Mouse (Mus musculus): Measurements from ENCODE around the gene Tas2r143. TPM values are rescaled to one million over a fixed set of nuclear protein-coding genes. Genes with fewer than 3 reads are reported as not detected.

Gene Tas2r143
- polyA plus RNA-seq, 2 experiments from 2014 or later: not detected

DNA sequence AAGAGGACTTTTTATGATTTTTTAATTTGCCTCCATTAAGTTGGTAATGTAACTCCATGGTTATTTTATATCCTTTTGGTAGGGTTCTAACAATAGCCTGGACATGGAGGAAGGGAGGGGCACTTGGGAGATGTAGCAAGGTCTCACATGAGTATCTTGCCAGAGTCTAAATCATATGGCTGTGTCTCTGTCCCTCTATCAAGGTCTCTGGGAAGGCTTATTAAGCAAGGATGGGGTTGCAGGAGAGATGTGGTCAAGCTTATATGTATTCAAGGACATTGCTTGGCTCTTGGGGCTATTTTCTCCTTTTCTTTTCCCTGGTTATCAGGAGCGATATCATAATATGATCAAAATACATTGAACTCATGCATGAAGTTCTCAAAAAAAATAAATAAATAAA is 1.0 kb upstream of the Tas2r143 start:
- no peak for ATAC-seq

DNA sequence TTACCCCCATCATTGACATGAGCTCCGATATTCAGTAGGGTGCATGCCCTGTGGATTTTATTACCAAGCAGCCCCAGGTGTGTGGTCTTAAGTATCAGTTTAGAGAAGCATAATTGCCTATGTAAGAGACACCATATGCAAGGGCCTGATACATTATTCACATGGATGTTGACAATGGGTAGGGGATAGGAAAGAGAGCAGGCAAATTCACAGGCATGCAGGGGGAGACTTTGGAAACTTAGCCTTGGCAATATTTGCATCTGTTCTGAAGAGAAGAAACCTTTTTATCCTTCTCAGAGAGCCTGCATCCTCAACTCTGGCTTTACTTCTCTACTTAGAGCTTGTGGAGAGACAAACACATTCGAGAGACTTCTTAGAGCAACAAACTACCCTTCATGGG is 5.1 kb downstream of the Tas2r143 start, which contains the start of gene Tas2r135:
Gene Tas2r135, plus strand, starts transcription at position 301 of the 400 bp plus-strand sequence.
- ATAC-seq: no peak

DNA sequence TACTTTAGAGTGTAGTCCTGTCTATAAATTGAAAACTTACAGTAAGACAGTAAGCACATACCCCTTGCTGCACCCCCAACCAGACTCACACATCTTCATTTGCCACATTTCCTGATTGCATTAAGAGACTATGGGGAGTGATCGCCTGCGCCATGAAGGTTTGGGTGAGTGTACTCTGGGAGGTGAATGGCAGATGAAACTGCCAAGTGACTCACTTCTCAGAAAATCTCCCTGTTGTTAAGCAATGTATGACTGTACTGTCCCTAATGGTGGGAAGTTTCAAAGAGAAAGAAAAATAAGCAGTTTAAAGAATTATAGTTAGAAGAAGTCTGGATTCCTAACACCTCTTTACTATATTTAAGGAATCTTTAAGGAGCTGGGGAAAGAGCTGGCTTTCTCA is 19.4 kb downstream of the Tas2r143 start:
- no peak for ATAC-seq

DNA sequence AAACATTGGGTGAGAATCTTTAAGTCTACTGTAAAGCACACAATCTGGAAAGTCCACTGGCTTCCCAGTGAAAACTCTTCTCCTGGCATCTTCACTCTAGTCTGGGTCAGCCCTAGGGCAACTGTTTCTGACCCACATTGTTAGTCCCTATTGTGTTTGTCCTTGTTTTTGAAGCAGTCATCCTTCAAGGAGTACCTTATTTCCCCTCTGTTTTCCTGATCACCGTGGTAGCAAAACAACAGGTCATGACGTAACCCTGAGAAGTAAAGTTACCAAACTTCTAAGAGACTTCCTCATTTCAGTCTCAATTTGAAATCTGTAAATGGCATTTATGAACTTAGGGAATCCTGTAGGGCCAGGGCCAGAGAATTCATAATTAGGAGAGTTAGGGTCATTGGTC is 21.4 kb downstream of the Tas2r143 start:
- ATAC-seq: no peak

DNA sequence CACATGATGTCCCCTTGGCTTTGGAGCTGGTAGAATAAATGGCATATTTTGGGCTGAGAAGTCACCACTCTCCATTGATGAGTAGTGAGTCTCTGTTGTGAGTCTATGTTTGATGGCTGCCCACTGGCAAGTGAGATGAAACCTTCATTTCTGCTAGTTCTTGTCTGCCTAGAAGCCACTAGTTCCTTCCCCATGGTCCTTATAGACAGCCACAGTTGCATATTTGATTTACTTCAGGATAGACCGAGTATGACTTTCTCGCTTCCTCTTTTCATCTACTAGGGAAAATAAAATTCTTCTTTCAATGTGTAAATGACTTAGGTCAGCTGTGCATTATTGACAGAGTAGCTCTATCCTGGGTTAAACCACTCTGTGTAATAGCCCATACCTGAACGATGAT is 24.4 kb downstream of the Tas2r143 start:
- ATAC-seq: no peak

DNA sequence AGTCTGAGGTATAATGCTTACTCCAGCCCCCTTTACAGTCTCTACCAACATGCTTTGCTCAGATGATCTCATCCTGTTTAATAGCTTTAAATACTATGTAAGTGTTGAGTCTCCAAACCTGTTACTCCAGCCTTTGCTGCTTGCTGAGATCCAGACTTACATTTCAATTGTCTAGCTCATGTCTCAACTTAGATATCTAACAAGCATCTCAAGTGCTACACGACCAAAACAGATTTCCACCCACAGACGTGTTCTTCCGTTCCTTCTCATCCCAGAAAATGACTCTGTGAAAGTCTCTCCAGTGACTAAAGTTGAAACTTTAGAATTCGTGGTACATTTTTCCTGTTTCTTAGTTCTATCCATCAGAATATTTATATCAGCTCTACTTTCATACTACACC is 26.3 kb downstream of the Tas2r143 start:
- no peak for ATAC-seq

DNA sequence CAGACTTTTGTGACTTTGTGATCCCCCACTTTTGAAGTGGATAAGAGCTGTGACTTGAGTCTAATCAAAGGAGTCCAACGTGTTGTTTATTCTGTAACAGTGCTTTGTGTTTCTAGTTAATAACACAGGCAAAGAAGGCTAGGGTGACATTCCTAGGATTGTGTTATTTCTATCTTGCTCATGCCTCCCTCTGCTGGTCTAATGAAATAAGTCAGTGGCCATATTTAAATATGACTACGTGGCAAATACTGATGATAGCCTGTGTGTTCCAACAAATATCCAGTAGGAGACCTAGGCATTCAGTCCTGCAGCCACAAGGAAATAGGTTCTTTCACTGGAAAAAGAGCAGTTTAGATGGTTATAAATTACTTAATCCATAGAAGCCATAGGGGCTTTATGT is 33.5 kb downstream of the Tas2r143 start:
- no peak for ATAC-seq

DNA sequence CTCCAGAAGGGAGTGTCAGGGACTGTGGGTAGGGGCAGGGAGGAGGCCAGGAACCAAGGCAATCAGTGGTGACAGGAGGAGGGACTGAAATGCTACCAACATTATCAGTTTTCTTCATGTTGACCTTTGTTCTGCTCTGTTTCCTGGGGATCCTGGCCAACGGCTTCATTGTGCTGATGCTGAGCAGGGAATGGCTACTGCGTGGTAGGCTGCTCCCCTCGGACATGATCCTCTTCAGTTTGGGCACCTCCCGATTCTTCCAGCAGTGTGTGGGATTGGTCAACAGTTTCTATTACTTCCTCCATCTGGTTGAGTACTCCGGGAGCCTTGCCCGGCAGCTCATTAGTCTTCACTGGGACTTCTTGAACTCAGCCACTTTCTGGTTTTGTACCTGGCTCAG is 34.4 kb downstream of the Tas2r143 start, which contains the start of gene Tas2r126:
Gene Tas2r126, plus strand, starts transcription at position 90 of the 400 bp plus-strand sequence.
- ATAC-seq: no peak

DNA sequence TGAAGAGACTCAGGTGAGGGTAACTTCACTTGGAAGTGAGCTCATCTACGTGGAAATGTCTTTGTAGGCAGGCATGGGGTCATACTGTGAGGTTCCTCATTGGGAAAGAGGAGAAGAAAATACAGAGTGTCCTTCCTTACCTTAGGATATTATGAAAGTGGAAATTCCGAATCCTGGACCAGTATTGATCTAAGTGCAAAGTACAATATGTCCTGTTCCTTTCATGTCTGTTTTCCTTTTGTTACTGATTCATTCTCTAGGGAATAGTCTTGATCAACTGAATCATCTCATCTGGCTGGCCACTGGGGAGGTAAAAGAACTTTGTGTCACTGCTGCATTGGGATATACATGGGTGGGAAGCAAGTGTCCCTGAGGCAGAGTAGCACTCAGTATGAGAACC is 35.5 kb downstream of the Tas2r143 start:
- no peak for ATAC-seq

DNA sequence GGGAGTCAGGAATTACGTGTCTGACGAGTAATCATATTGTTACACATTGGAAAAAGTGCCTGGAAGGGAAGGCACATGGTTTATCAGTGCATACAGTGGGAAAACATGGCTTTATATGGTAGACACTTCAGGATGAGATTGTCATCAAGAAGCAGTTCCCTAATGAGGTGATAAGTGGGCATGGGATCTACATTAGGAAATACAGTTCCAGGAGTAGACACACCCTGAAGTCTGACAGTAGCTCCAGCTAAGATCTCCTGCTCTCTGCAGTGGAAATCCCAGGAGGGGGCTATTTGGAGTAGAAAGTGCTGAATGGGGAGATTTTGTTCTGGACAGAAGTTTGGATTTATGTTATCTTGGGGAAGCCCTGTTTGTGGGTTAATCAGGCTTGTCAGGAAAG is 41.4 kb downstream of the Tas2r143 start:
- no peak for ATAC-seq

DNA sequence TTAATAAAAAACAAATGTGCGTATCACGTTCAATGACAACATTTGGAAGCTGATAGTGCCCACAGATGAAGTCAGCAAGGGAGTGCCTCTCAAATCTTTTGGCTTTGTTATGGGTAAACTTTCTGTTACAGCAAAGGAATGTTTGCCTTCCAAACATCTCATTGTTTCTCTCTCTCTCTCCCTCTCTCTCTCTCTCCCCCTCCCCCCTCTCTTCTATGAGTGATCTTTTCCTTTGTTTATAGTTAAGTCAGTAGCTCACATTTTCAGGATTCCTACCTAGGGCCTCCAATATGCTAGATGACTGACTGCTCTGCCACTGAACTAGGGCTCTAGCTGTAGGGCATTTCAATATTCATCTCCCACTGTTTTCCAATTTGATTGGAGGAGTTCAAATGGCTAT is 44.5 kb downstream of the Tas2r143 start:
- ATAC-seq: no peak

DNA sequence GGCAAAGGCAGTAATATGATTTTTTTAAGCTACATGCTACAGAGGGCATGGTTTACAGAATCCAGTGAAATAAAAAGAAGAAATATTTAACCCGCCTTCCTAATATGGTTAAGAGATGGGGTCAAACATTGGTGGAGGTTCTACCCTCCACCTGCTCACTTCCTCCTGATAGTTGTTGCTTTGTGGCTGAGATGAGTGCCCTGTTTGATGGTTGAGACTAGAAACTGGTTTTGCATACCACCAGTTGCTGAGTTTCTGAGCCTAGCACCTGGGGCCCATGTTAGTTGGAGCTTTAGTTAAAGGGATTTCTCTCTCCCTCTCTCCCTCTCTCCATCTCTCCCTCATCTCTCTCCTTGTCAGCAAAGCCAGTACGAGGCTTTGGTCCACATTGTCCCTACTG is 47.3 kb downstream of the Tas2r143 start:
- ATAC-seq: no peak

Other genes with a start within 250 kb of the Tas2r143 start
- gene Tas2r144, start 184.9 kb upstream of the Tas2r143 start, polyA plus RNA-seq (2017; shearing (Covaris generic)): not detected
- 1 to 10 TPM; 4.9 to 7.9 TPM for gene Gstk1, start 154.3 kb upstream of the Tas2r143 start, polyA plus RNA-seq (2017; shearing (Covaris generic))
- gene Tmem139, start 138.3 kb upstream of the Tas2r143 start, polyA plus RNA-seq (2017; shearing (Covaris generic)): not detected
- 10 to 100 TPM; 46.4 to 72.8 TPM for gene Casp2, start 135.3 kb upstream of the Tas2r143 start, polyA plus RNA-seq (2017; shearing (Covaris generic))
- gene Clcn1, start 113.6 kb upstream of the Tas2r143 start, polyA plus RNA-seq (2017; shearing (Covaris generic)): not detected
- gene Fam131b, start 75.6 kb upstream of the Tas2r143 start, polyA plus RNA-seq (2017; shearing (Covaris generic)): not detected
- gene Zyx, start 50.6 kb upstream of the Tas2r143 start, polyA plus RNA-seq (2017; shearing (Covaris generic)): 10 to 100 TPM; 37.2 to 50.6 TPM
- gene Epha1, start 27.0 kb upstream of the Tas2r143 start, polyA plus RNA-seq (2017; shearing (Covaris generic)): 1 to 10 TPM in 1 of 2 experiments, under 1 TPM in 1; 0.98 to 1.2 TPM
- gene Tas2r135, start 5.2 kb downstream of the Tas2r143 start, polyA plus RNA-seq (2017; shearing (Covaris generic)): not detected
- gene Tas2r126, start 34.3 kb downstream of the Tas2r143 start, polyA plus RNA-seq (2017; shearing (Covaris generic)): not detected
- gene Olfr458, start 65.0 kb downstream of the Tas2r143 start, polyA plus RNA-seq (2017; shearing (Covaris generic)): not detected
- gene Olfr457, start 76.1 kb downstream of the Tas2r143 start, polyA plus RNA-seq (2017; shearing (Covaris generic)): under 1 TPM in 1 of 2 experiments, not detected in 1; 0.42 TPM
- gene Olfr456, start 87.0 kb downstream of the Tas2r143 start, polyA plus RNA-seq (2017; shearing (Covaris generic)): not detected
- not detected for gene Olfr455, start 147.3 kb downstream of the Tas2r143 start, polyA plus RNA-seq (2017; shearing (Covaris generic))
- gene Tcaf3, start 197.5 kb downstream of the Tas2r143 start, polyA plus RNA-seq (2017; shearing (Covaris generic)): not detected
- gene Tcaf2, start 245.0 kb downstream of the Tas2r143 start, polyA plus RNA-seq (2017; shearing (Covaris generic)): not detected

All from CD4-positive, CD25-positive, alpha-beta regulatory T cell, adult 4 months (primary cell).